Mouse (Mus musculus) spleen, adult 2 months (tissue): ENCODE measurements around the gene Rnf187. TPM values are rescaled to one million over a fixed set of nuclear protein-coding genes. Genes with fewer than 3 reads are reported as not detected.

Source experiments
- DNase-seq, 2 experiments: peaks; one replicate each; pipeline versions ENCODE4 v3.0.0 to v3.0.0-alpha.2; 2012 to 2021; ENCODE audit warnings: low spot score in 2 of 2, low read depth in 1 of 2
- H3K27ac ChIP-seq: fragments of 200-500 bp; 2 replicates; pipeline ENCODE4 v1.5.1; 2012; ENCODE audit warnings: low read length, inconsistent platforms; ENCODE audit not compliant: insufficient read depth
- H3K27me3 ChIP-seq: fragments of 200-500 bp; 2 replicates; pipeline ENCODE4 v1.6.1; 2012; ENCODE audit warnings: mild to moderate bottlenecking, moderate library complexity, low read length, inconsistent platforms; ENCODE audit not compliant: control insufficient read depth, insufficient read depth
- H3K36me3 ChIP-seq: fragments of 200-500 bp; 2 replicates; pipeline ENCODE4 v1.6.1; 2012; ENCODE audit warnings: mild to moderate bottlenecking, low read length, inconsistent platforms; ENCODE audit not compliant: control insufficient read depth, insufficient read depth
- H3K4me1 ChIP-seq: fragments of 200-500 bp; 2 replicates; pipeline ENCODE4 v1.6.1; 2011; ENCODE audit warnings: inconsistent platforms; ENCODE audit not compliant: control insufficient read depth, insufficient read depth, insufficient read length
- H3K4me3 ChIP-seq: fragments of 200-500 bp; 2 replicates; pipeline ENCODE4 v1.5.1; 2011; ENCODE audit warnings: mild to moderate bottlenecking, inconsistent platforms; ENCODE audit not compliant: insufficient read depth, insufficient read length; ENCODE audit errors: extremely low read depth
- CTCF ChIP-seq: fragments of 200-500 bp; IDR thresholded peaks from 2 replicates; pipeline ENCODE4 v1.5.1; 2011; ENCODE audit warnings: mild to moderate bottlenecking, inconsistent platforms; ENCODE audit not compliant: insufficient read depth, insufficient read length, insufficient replicate concordance; ENCODE audit errors: extremely low read depth
- POLR2A ChIP-seq: fragments of 200-500 bp; IDR thresholded peaks from 2 replicates; pipeline ENCODE4 v1.6.1; 2011; ENCODE audit warnings: low read depth, low read length, inconsistent platforms
- WGBS: fragments of 180-500 bp; shearing (Covaris S2); methylation state at CpG from one replicate; pipeline ENCODE4 v1.1.7; 2018; 5-methylcytosine and 5-hydroxymethylcytosine counted together
- polyA plus RNA-seq: library from polyadenylated mRNA; depleted of rRNA; stranded (reverse); fragments of >200 nt; gene quantifications from 2 replicates; pipeline ENCODE4 v1.2.3, GENCODE M21; 2012

The Rnf187 gene
- polyA plus RNA-seq, 1 experiment = 157 TPM

DNA sequence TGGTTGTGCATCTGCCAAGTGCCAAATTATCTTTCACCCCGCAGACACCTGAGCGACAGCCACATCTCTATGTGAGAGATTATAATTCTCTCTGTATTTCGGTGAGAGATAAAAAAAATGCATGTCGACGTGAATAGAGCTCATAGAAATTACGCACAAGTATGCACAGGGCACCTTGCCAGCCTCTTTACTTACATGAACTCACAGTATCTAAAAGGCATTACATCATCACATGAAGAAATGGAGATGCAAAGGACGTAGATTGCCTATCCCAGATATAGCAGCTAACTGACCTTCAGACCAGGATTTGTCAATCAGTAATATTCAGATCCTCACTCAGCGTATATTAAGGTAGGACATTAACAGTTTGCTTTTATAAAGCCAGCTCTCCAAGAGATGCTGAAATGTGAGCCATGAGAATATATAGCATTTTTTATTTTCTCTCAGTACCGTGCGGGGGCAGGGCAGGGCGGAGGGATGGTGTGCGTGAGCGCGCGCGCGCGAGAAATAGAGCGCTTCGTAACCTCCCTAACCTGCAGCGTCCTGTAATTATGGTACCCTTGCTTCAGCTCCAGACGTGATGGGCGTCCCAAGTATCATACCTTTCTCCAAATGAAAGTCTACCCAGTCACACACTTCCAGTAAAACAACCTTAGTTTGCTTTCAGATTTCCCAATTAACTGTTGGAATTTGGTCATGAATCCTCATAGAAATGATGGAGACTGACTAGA is 9.2 kb upstream of the Rnf187 start:
- no peak for TF ChIP-seq POLR2A
- TF ChIP-seq CTCF = no peak
- peak overlapping the region; percentile 54; the same call in 1 of the 2 replicates for H3K4me3 ChIP-seq
- H3K4me1 ChIP-seq = peaks cover 2% of the 10 kb centered on the region; the same call in 1 of the 2 replicates
- H3K27ac ChIP-seq = peak overlapping the region; percentile 61; the same call in 1 of the 2 replicates
- no peak for DNase-seq
- H3K27me3 ChIP-seq = no peaks in the 10 kb centered on the region
- 23% methylated on average over 23 of the region's 23 CpGs for WGBS
- no peaks in the 10 kb centered on the region for H3K36me3 ChIP-seq

DNA sequence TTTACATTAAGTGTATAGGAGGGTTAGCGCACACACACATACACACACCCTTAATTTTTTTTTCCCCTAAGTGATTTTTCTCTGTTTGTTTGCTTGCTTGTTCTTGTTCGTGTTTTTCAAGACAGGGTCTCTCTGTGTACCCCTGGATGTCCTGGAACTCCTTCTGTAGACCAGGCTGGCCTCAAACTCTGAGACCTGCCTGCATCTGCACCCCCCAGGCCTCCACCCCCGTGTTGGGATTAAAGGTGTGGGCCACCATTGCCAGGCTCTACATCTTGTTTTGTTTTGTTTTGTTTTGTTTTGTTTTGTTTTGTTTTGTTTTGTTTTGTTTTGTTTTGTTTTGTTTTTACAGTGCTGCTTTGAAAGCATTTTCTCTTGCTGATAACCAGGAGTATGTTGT is 8.6 kb upstream of the Rnf187 start:
- no peak for DNase-seq
- 84% methylated on average over 3 of the region's 3 CpGs for WGBS
- Histone ChIP-seq H3K27ac (no peak overlapping the region), H3K4me1 (peaks cover 2% of the 10 kb centered on the region; the same call in 1 of the 2 replicates), H3K36me3 (no peaks in the 10 kb centered on the region), H3K27me3 (no peaks in the 10 kb centered on the region), H3K4me3 (no peak overlapping the region)
- TF ChIP-seq POLR2A (no peak), CTCF (no peak)

DNA sequence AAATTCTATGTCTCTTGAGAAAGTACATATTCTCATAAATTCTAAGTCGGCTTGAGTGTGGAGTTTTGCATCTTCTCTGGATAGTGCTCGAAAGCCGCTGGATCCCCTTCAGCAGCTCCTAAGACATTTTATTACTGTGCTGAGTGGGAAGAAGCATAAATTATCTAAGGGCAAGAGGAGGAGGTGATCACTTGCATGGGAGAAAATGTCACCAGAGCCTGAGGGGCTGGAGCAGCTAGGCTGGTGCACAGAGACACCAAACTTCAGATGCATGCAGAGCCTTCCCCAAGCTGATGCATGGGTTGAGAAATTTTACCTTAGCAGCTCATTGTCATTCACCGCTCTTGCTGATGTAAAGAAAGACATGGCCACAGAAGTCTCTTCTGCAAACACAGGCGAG is 5.4 kb upstream of the Rnf187 start:
- 85% methylated on average over 5 of the region's 5 CpGs for WGBS
- H3K4me1 ChIP-seq = peaks cover 2% of the 10 kb centered on the region; the same call in 1 of the 2 replicates
- H3K36me3 ChIP-seq = no peaks in the 10 kb centered on the region
- H3K27ac ChIP-seq = no peak overlapping the region
- no peaks in the 10 kb centered on the region for H3K27me3 ChIP-seq
- TF ChIP-seq CTCF (no peak), POLR2A (no peak)
- DNase-seq = no peak
- no peak overlapping the region for H3K4me3 ChIP-seq

DNA sequence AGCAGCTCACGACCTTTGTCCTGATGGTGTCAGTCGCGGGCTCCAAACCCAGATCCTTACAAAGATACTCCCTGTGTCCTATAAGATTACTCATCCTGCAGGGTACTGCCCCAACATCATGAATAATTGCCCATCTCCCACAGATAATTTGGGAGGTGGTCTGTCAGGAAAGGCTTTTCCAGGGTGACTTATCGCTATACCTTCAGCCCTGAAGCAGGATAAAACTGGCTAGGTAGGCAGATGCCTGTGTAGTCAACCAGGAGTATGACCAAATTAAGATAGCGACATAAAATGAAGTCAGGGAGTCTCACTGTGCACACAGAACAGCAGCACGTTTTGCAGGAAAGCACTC is 348 bp upstream of the Rnf187 start:
- 29% methylated on average over 6 of the region's 6 CpGs for WGBS
- Histone ChIP-seq H3K36me3 (peaks cover 10% of the 10 kb centered on the region), H3K4me1 (peaks cover 11% of the 10 kb centered on the region), H3K27me3 (no peaks in the 10 kb centered on the region), H3K27ac (no peak overlapping the region), H3K4me3 (peak overlapping the region; percentile 72; the same call in 1 of the 2 replicates)
- TF ChIP-seq CTCF = no peak
- TF ChIP-seq POLR2A = no peak
- DNase-seq = no peak

DNA sequence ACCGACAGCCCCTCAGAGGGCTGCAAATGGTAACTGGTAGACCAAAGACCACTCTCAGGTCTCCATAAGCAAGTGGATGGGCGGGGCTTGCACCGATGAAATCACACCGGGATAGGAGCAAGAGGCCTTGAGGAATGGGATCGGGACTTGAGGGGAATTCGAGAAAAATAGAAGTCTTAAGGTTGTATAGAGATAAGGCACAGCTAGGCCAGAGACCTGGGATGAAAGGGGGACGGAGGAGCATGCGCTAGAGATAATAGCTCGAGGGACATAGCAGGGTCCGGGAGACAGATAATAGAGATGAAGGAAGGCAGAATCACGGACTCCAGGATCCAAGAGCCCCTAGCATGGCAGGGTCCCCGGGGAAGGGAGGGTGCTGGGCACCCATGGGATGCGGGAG is 807 bp downstream of the Rnf187 start:
- no peak for DNase-seq
- peak overlapping the region; percentile 88; the same call in 1 of the 2 replicates for H3K27ac ChIP-seq
- H3K27me3 ChIP-seq = no peaks in the 10 kb centered on the region
- TF ChIP-seq POLR2A (no peak), CTCF (no peak)
- WGBS = 4% methylated on average over 13 of the region's 13 CpGs
- H3K4me3 ChIP-seq = peak overlapping the region; percentile 72
- peaks cover 18% of the 10 kb centered on the region for H3K36me3 ChIP-seq
- H3K4me1 ChIP-seq = peaks cover 11% of the 10 kb centered on the region

DNA sequence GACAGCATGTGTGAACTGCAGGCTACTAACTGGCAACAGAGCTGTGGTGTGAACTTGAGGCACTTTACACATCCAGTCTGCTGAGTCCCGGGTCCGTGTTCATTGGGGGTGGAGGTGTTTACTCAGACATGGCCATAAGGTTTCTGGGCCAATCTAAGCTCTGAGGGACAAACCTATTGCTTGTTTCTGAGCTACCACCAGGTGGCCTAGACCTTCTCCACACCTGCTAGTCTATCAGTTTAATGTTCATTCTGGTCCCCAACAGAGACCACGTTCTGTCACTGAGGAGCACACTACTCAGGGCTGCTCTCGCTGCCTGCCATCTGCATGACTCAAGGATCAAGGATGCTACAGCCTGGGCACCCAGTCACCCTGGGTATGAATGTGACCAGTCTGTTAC is 7.1 kb downstream of the Rnf187 start:
- TF ChIP-seq CTCF = no peak
- TF ChIP-seq POLR2A = no peak
- 71% methylated on average over 4 of the region's 4 CpGs for WGBS
- Histone ChIP-seq H3K4me3 (no peak overlapping the region), H3K36me3 (peaks cover 23% of the 10 kb centered on the region), H3K27ac (no peak overlapping the region), H3K4me1 (peaks cover 2% of the 10 kb centered on the region; the same call in 1 of the 2 replicates), H3K27me3 (no peaks in the 10 kb centered on the region)
- no peak for DNase-seq

DNA sequence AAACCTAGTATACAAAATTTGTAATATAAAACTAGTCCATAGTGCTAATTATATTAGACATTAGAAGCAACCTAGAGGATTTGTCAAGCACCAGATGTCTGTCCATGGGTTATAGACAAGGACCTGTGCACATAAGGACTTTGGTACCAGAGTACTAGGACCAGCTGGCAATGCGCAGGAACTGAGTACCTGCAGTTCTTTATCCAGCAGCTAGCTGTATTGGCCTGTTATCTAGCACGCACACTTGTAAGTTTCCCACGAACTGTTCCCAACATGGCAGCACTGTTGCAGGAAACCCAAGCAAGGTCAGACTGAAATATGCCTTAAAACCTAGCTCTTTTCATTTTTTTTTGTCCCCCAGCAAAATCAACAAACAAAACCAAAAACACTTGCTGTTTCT is 8.5 kb downstream of the Rnf187 start:
- TF ChIP-seq POLR2A = no peak
- TF ChIP-seq CTCF = no peak
- no peak overlapping the region for H3K27ac ChIP-seq
- peaks cover 20% of the 10 kb centered on the region for H3K36me3 ChIP-seq
- WGBS = 91% methylated on average over 3 of the region's 3 CpGs
- H3K4me3 ChIP-seq = no peak overlapping the region
- no peaks in the 10 kb centered on the region for H3K27me3 ChIP-seq
- H3K4me1 ChIP-seq = 0 out of 2 replicates have a peak, but pooled peaks cover 2% of the 10 kb centered on the region
- no peak for DNase-seq
